Mouse (Mus musculus): ENCODE data around the gene Morf4l1. TPM values are rescaled to one million over a fixed set of nuclear protein-coding genes. Genes with fewer than 3 reads are reported as not detected.
"Not testable (repeated sequence)": the region's sequence is repeated elsewhere in the genome, so short reads cannot be mapped to it uniquely, and the experiment has no call there.

The Morf4l1 gene
- polyA plus RNA-seq, 1 experiment from 2014 or later, result 471 TPM

GRCm38 (mm10) chr9:90089339-90090104 lies 25.1 kb downstream of the Morf4l1 start:
- H3K9ac ChIP-seq (replicated peaks; ENCODE audit: low read length), result no peak overlapping the region
- no peaks in the 10 kb centered on the region for H3K27me3 ChIP-seq (ENCODE audit: insufficient read depth, low read length)
- H3K4me2 ChIP-seq (replicated peaks; ENCODE audit: low read depth, low read length), result no peak overlapping the region
- no peak overlapping the region for H3K27ac ChIP-seq (ENCODE audit: low read length)
- ATAC-seq (ENCODE audit: low FRiP score, low TSS enrichment), result peak; percentile 19; the same call in 1 of the 2 replicates
- H3K9me3 ChIP-seq (ENCODE audit: low read length), result no peaks in the 10 kb centered on the region
- H3K36me3 ChIP-seq (ENCODE audit: insufficient read depth, low read length), result peaks cover 42% of the 10 kb centered on the region
- H3K4me3 ChIP-seq (ENCODE audit: low read length), result no peak overlapping the region
- 90% methylated on average over 6 of the region's 6 CpGs for WGBS
- H3K4me1 ChIP-seq (ENCODE audit: insufficient read depth, low read length), result no peaks in the 10 kb centered on the region

GRCm38 (mm10) chr9:90087906-90088485 lies 26.6 kb downstream of the Morf4l1 start:
- no peaks in the 10 kb centered on the region for H3K9me3 ChIP-seq (ENCODE audit: low read length)
- 0 out of 2 replicates have a peak, but pooled peaks have one; percentile 32 for ATAC-seq (ENCODE audit: low FRiP score, low TSS enrichment)
- H3K4me3 ChIP-seq (ENCODE audit: low read length), result no peak overlapping the region
- H3K27ac ChIP-seq (ENCODE audit: low read length), result no peak overlapping the region
- no peak overlapping the region for H3K4me2 ChIP-seq (replicated peaks; ENCODE audit: low read depth, low read length)
- H3K27me3 ChIP-seq (ENCODE audit: insufficient read depth, low read length), result no peaks in the 10 kb centered on the region
- no peak overlapping the region for H3K9ac ChIP-seq (replicated peaks; ENCODE audit: low read length)
- no peaks in the 10 kb centered on the region for H3K4me1 ChIP-seq (ENCODE audit: insufficient read depth, low read length)
- 82% methylated on average over 2 of the region's 2 CpGs for WGBS
- peaks cover 39% of the 10 kb centered on the region for H3K36me3 ChIP-seq (ENCODE audit: insufficient read depth, low read length)

GRCm38 (mm10) chr9:90084766-90085468 lies 29.7 kb downstream of the Morf4l1 start:
- Histone ChIP-seq H3K4me3 (ENCODE audit: low read length) (no peak overlapping the region), H3K27ac (ENCODE audit: low read length) (no peak overlapping the region), H3K4me2 (replicated peaks; ENCODE audit: low read depth, low read length) (no peak overlapping the region), H3K36me3 (ENCODE audit: insufficient read depth, low read length) (peaks cover 24% of the 10 kb centered on the region), H3K9ac (replicated peaks; ENCODE audit: low read length) (no peak overlapping the region), H3K4me1 (ENCODE audit: insufficient read depth, low read length) (no peaks in the 10 kb centered on the region), H3K27me3 (ENCODE audit: insufficient read depth, low read length) (no peaks in the 10 kb centered on the region), H3K9me3 (ENCODE audit: low read length) (no peaks in the 10 kb centered on the region)
- ATAC-seq (ENCODE audit: low FRiP score, low TSS enrichment), result no peak
- WGBS, result 83% methylated on average over 8 of the region's 8 CpGs

- H3K4me3 ChIP-seq (ENCODE audit: low read length), result no peak overlapping the region
- H3K4me1 ChIP-seq (ENCODE audit: insufficient read depth, low read length), result no peaks in the 10 kb centered on the region
- no peak overlapping the region for H3K9ac ChIP-seq (replicated peaks; ENCODE audit: low read length)
- ATAC-seq (ENCODE audit: low FRiP score, low TSS enrichment), result no peak
- no peaks in the 10 kb centered on the region for H3K27me3 ChIP-seq (ENCODE audit: insufficient read depth, low read length)
- WGBS, result 93% methylated on average over 3 of the region's 3 CpGs
- H3K27ac ChIP-seq (ENCODE audit: low read length), result no peak overlapping the region
- H3K4me2 ChIP-seq (replicated peaks; ENCODE audit: low read depth, low read length), result no peak overlapping the region
- H3K36me3 ChIP-seq (ENCODE audit: insufficient read depth, low read length), result peaks cover 17% of the 10 kb centered on the region
- no peaks in the 10 kb centered on the region for H3K9me3 ChIP-seq (ENCODE audit: low read length)
Measured at GRCm38 (mm10) chr9:90084152-90084551, 30.4 kb downstream of the Morf4l1 start.

- no peak overlapping the region for H3K4me2 ChIP-seq (replicated peaks; ENCODE audit: low read depth, low read length)
- no peaks in the 10 kb centered on the region for H3K9me3 ChIP-seq (ENCODE audit: low read length)
- no peaks in the 10 kb centered on the region for H3K27me3 ChIP-seq (ENCODE audit: insufficient read depth, low read length)
- no peaks in the 10 kb centered on the region for H3K4me1 ChIP-seq (ENCODE audit: insufficient read depth, low read length)
- no peak overlapping the region for H3K4me3 ChIP-seq (ENCODE audit: low read length)
- peaks cover 13% of the 10 kb centered on the region for H3K36me3 ChIP-seq (ENCODE audit: insufficient read depth, low read length)
- 96% methylated on average over 1 of the region's 1 CpGs for WGBS
- H3K27ac ChIP-seq (ENCODE audit: low read length), result no peak overlapping the region
- 0 out of 2 replicates have a peak, but pooled peaks have one; percentile 39 for ATAC-seq (ENCODE audit: low FRiP score, low TSS enrichment)
- no peak overlapping the region for H3K9ac ChIP-seq (replicated peaks; ENCODE audit: low read length)
Measured at GRCm38 (mm10) chr9:90082992-90083391, 31.6 kb downstream of the Morf4l1 start.

- H3K27ac ChIP-seq (ENCODE audit: low read length); H3K4me3 ChIP-seq (ENCODE audit: low read length); H3K4me1 ChIP-seq (ENCODE audit: insufficient read depth, low read length); H3K9me3 ChIP-seq (ENCODE audit: low read length); ATAC-seq (ENCODE audit: low FRiP score, low TSS enrichment); H3K4me2 ChIP-seq (replicated peaks; ENCODE audit: low read depth, low read length); H3K9ac ChIP-seq (replicated peaks; ENCODE audit: low read length); H3K27me3 ChIP-seq (ENCODE audit: insufficient read depth, low read length): not testable (repeated sequence)
- 89% methylated on average over 6 of the region's 6 CpGs for WGBS
- peaks cover 13% of the 10 kb centered on the region for H3K36me3 ChIP-seq (ENCODE audit: insufficient read depth, low read length)
Measured at GRCm38 (mm10) chr9:90081961-90082360, 32.6 kb downstream of the Morf4l1 start.

GRCm38 (mm10) chr9:90076849-90077461 lies 37.6 kb downstream of the Morf4l1 start:
- no peaks in the 10 kb centered on the region for H3K27me3 ChIP-seq (ENCODE audit: insufficient read depth, low read length)
- 58% methylated on average over 8 of the region's 8 CpGs for WGBS
- no peak overlapping the region for H3K4me2 ChIP-seq (replicated peaks; ENCODE audit: low read depth, low read length)
- H3K4me3 ChIP-seq (ENCODE audit: low read length), result no peak overlapping the region
- H3K9me3 ChIP-seq (ENCODE audit: low read length), result no peaks in the 10 kb centered on the region
- ATAC-seq (ENCODE audit: low FRiP score, low TSS enrichment), result peak; percentile 55; the same call in 1 of the 2 replicates
- no peak overlapping the region for H3K9ac ChIP-seq (replicated peaks; ENCODE audit: low read length)
- no peaks in the 10 kb centered on the region for H3K4me1 ChIP-seq (ENCODE audit: insufficient read depth, low read length)
- no peak overlapping the region for H3K27ac ChIP-seq (ENCODE audit: low read length)
- H3K36me3 ChIP-seq (ENCODE audit: insufficient read depth, low read length), result no peaks in the 10 kb centered on the region

- Histone ChIP-seq H3K27me3 (ENCODE audit: insufficient read depth, low read length) (no peaks in the 10 kb centered on the region), H3K36me3 (ENCODE audit: insufficient read depth, low read length) (no peaks in the 10 kb centered on the region), H3K4me2 (replicated peaks; ENCODE audit: low read depth, low read length) (no peak overlapping the region), H3K4me1 (ENCODE audit: insufficient read depth, low read length) (no peaks in the 10 kb centered on the region), H3K4me3 (ENCODE audit: low read length) (no peak overlapping the region), H3K27ac (ENCODE audit: low read length) (no peak overlapping the region), H3K9ac (replicated peaks; ENCODE audit: low read length) (no peak overlapping the region), H3K9me3 (ENCODE audit: low read length) (no peaks in the 10 kb centered on the region)
- 89% methylated on average over 5 of the region's 5 CpGs for WGBS
- ATAC-seq (ENCODE audit: low FRiP score, low TSS enrichment), result no peak
Measured at GRCm38 (mm10) chr9:90076131-90076530, 38.4 kb downstream of the Morf4l1 start.

GRCm38 (mm10) chr9:90075336-90075735 lies 39.2 kb downstream of the Morf4l1 start:
- 80% methylated on average over 4 of the region's 4 CpGs for WGBS
- no peak for ATAC-seq (ENCODE audit: low FRiP score, low TSS enrichment)
- Histone ChIP-seq H3K4me1 (ENCODE audit: insufficient read depth, low read length) (no peaks in the 10 kb centered on the region), H3K9me3 (ENCODE audit: low read length) (no peaks in the 10 kb centered on the region), H3K36me3 (ENCODE audit: insufficient read depth, low read length) (no peaks in the 10 kb centered on the region), H3K27me3 (ENCODE audit: insufficient read depth, low read length) (no peaks in the 10 kb centered on the region), H3K4me3 (ENCODE audit: low read length) (no peak overlapping the region), H3K4me2 (replicated peaks; ENCODE audit: low read depth, low read length) (no peak overlapping the region), H3K27ac (ENCODE audit: low read length) (no peak overlapping the region), H3K9ac (replicated peaks; ENCODE audit: low read length) (no peak overlapping the region)

All from kidney, embryonic 16.5 days (tissue).